Mouse (Mus musculus) stomach, postnatal 0 days (tissue): ENCODE measurements around the gene Gm8909. TPM values are rescaled to one million over a fixed set of nuclear protein-coding genes. Genes with fewer than 3 reads are reported as not detected.
"Not testable (repeated sequence)": the region's sequence is repeated elsewhere in the genome, so short reads cannot be mapped to it uniquely, and the experiment has no call there.

Experiments used
- ATAC-seq: fragments of 200-750 bp; cut with Nextera tagmentation; 2 replicates; pipeline ENCODE4 v1.8.0; 2017; ENCODE audit not compliant: low FRiP score, low TSS enrichment
- DNase-seq: peaks from one replicate; pipeline ENCODE4 v3.0.0-alpha.2; 2016; ENCODE audit warnings: low spot score
- H3K27ac ChIP-seq: fragments of 300-500 bp; sonication (generic); replicated peaks from 2 replicates; pipeline ENCODE4 v1.5.1; 2014; ENCODE audit warnings: mild to moderate bottlenecking, control low read depth
- H3K27me3 ChIP-seq: fragments of 300-500 bp; sonication (generic); 2 replicates; pipeline ENCODE4 v1.6.1; 2014; ENCODE audit warnings: low read length; ENCODE audit not compliant: control insufficient read depth, insufficient read depth
- H3K36me3 ChIP-seq: fragments of 300-500 bp; sonication (generic); 2 replicates; pipeline ENCODE4 v1.6.1; 2014; ENCODE audit warnings: low read length, mixed read lengths; ENCODE audit not compliant: control insufficient read depth, insufficient read depth
- H3K4me1 ChIP-seq: fragments of 300-500 bp; sonication (generic); replicated peaks from 2 replicates; pipeline ENCODE4 v1.6.1; 2014; ENCODE audit warnings: antibody characterized with exemption; ENCODE audit not compliant: control insufficient read depth, insufficient read depth
- H3K4me2 ChIP-seq: fragments of 300-500 bp; sonication (generic); replicated peaks from 2 replicates; pipeline ENCODE4 v1.6.1; 2014; ENCODE audit warnings: low read depth, mild to moderate bottlenecking, control low read depth, moderate library complexity
- H3K4me3 ChIP-seq: fragments of 300-500 bp; sonication (generic); 2 replicates; pipeline ENCODE4 v1.5.1; 2014; ENCODE audit warnings: low read depth, low read length, control low read depth
- H3K9ac ChIP-seq: fragments of 300-500 bp; sonication (generic); 2 replicates; pipeline ENCODE4 v1.6.1; 2014; ENCODE audit warnings: mild to moderate bottlenecking, low read length, control low read depth, mixed read lengths
- H3K9me3 ChIP-seq: fragments of 300-500 bp; sonication (generic); 2 replicates; pipeline ENCODE4 v1.6.1; 2016; ENCODE audit warnings: low read length; ENCODE audit not compliant: control insufficient read depth
- CTCF ChIP-seq: IDR thresholded peaks from 2 replicates; pipeline ENCODE4 v1.5.1; 2016; ENCODE audit warnings: antibody characterized with exemption, low read depth, mild to moderate bottlenecking, moderate library complexity
- EP300 ChIP-seq: optimal IDR thresholded peaks from 2 replicates; pipeline ENCODE3; 2016; ENCODE audit warnings: antibody characterized with exemption
- WGBS: fragments of 180-500 bp; shearing (Covaris S2); extraction: QIAGEN DNeasy Blood & Tissue Kit; methylation state at CpG from one replicate; pipeline ENCODE4 v1.1.7; 2014; 5-methylcytosine and 5-hydroxymethylcytosine counted together
- polyA plus RNA-seq: library from polyadenylated mRNA; unstranded; fragments of >200 nt; fragmentation: Nextera tagmentation; extraction: Ambion mirVana; gene quantifications from 2 replicates; pipeline ENCODE4 v1.2.1, GENCODE M21; 2015

Gene Gm8909
- polyA plus RNA-seq, 1 experiment from 2014 or later, result 0.22 TPM

DNA sequence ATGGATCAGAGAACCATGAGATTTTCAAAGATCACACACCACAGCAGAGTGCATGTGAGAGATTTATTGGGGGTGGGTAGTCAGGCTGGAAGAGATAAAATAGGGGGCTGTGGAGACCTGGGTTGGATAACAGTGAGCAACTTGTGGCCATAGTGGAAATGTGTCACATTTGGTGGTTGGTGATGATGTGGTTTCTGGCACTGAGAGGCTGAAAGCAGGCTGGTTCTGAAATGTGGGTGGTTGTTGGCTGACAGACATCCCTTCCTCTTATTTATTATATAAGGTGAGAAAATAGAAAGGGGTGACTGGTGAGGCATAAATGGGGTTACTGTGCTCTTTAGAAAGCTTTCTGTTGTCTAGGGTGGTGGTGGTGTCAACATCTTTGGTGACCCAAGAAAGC lies 1.4 kb upstream of the Gm8909 start:
- no peak overlapping the region for H3K4me2 ChIP-seq
- no peak overlapping the region for H3K4me3 ChIP-seq
- H3K9me3 ChIP-seq, result no peaks in the 10 kb centered on the region
- no peak overlapping the region for H3K27ac ChIP-seq
- DNase-seq (no peak), ATAC-seq (no peak)
- H3K36me3 ChIP-seq, result no peaks in the 10 kb centered on the region
- H3K27me3 ChIP-seq, result peaks cover 9% of the 10 kb centered on the region; the same call in 1 of the 2 replicates
- H3K9ac ChIP-seq, result no peak overlapping the region
- TF ChIP-seq EP300, result no peak
- no peak for TF ChIP-seq CTCF
- H3K4me1 ChIP-seq, result no peaks in the 10 kb centered on the region

DNA sequence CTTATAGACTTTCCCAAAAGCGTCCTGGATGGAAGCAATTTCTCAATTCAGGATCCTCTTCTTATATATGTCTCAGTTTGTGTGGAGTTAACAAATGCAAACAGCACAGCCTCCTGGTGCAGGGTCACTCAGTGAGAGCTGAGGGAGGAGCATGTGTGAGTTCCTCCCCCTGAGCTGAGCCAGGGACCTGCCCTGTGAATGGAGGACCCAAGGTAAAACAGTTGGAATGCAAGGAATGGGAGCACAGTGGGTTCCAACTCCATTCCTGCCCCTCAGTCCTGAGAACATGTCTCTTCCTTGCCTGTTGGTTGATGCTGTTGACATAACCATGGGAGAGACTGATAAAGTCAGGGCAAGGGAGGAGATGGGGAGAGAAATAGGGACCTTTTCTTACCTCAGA lies 757 bp upstream of the Gm8909 start:
- not testable (repeated sequence) for H3K9me3 ChIP-seq, H3K4me3 ChIP-seq, H3K4me1 ChIP-seq, H3K27me3 ChIP-seq, H3K27ac ChIP-seq, H3K9ac ChIP-seq, DNase-seq, H3K4me2 ChIP-seq, ATAC-seq, H3K36me3 ChIP-seq
- no CpG with 5 or more reads among the region's 1 CpGs for WGBS

DNA sequence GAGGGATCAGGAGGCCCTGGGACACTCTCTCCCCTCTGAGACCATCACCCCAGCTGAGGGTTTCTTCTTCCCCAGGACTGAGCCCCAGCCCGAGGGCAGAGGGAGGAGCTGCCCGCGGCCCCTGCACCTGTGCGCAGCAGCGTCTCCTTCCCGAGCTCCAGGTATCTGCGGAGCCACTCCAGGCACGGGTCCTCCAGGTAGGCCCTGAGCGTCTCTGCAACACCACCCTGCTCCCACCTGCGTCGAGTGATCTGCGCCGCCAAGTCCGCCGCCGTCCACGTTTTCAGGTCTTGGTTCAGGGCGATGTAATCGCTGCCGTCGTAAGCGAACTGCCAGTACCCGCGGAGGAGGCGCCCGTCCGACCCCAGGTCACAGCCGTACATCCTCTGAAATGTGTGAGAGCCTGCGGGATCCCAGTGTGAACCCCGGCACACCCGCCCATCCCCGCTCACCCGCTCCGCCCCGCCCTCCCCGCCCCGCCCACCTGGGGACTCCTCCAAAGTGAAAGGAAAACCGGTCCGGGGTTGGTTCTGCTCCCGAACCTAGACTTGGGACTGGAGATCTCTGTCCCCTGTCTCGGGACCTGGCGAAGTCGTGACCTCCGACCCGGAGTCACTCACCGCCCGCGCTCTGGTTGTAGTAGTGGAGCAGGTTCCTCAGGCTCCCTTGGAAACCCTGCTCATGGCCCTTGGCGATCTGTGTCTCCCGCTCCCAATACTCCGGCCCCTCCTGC lies 865 bp downstream of the Gm8909 start:
- peaks cover 9% of the 10 kb centered on the region; the same call in 1 of the 2 replicates for H3K27me3 ChIP-seq
- DNase-seq (peak; percentile 60), ATAC-seq (peak; percentile 69)
- 2% methylated on average over 42 of the region's 51 CpGs for WGBS
- H3K4me2 ChIP-seq, result peak overlapping the region; percentile 58
- H3K4me3 ChIP-seq, result peak overlapping the region; percentile 52
- no peak overlapping the region for H3K27ac ChIP-seq
- TF ChIP-seq CTCF (no peak), EP300 (no peak)
- no peaks in the 10 kb centered on the region for H3K4me1 ChIP-seq
- no peaks in the 10 kb centered on the region for H3K36me3 ChIP-seq
- H3K9me3 ChIP-seq, result no peaks in the 10 kb centered on the region
- no peak overlapping the region for H3K9ac ChIP-seq

DNA sequence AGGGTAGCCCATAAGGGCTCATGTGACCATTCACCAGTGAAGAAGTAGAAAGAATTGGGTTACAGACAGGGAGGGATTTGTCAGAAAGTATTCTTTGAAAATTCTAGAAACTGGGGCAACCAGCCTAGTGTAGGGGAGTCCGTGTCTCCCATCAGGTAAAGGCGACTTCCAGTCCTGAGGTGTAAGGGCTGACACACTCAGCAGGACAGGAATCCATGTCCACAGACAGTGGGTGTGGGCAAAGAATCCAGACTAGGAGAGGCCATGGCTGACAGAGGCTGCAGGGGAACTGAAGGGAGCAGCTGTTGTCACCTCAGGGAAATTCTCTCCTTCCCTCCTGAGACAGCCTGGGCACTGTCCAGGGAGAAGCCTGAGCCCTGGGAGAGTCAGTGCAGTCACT lies 1.4 kb downstream of the Gm8909 start:
- not testable (repeated sequence) for DNase-seq, H3K36me3 ChIP-seq, H3K9me3 ChIP-seq, H3K4me1 ChIP-seq, H3K4me2 ChIP-seq, H3K9ac ChIP-seq, H3K27ac ChIP-seq, H3K27me3 ChIP-seq, ATAC-seq, H3K4me3 ChIP-seq
- 35% methylated on average over 2 of the region's 2 CpGs for WGBS

DNA sequence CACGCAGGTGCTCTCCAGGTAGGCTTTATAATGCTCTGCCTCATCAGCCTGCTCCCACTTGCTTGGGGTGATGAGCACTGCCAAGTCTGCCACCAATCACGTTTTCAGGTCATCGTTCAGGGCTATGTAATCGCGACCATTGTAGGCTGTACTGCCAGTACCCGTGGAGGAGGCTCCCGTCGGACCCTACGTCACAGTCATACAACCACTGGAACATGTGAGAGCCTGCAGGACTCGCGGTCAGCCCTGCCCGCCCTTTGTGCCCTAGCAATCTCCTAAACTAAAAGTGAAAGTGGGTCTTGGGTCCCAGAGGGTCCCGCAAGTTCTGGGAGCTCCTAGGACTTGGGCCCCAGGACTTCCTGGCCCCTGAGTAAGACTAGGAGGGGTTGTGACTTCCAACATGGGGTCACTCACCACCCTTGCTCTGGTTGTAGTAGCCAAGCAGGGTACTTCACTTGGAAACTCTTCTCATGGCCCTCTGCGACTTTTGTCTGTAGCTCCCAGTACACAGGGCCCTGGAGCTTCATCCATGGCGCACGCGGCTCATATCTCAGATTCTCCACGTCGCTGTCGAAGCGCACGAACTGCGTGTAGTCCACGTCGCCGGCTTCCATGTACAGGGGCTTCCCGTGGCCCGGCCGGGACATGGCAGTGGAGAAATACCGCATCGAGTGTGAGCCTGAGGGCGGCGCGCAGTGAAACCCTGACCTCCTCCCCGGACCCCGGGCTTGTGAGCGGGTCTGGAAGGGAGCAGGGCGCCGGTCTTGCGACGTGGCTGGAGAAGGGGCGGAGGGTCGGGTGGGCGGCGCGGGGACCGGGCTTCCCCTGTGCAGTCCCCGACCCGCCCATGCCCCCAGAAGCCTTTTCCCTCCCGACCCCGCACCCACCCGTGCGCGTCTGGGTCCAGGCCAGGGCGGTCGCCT lies 6.9 kb downstream of the Gm8909 start:
- H3K4me1 ChIP-seq, result no peaks in the 10 kb centered on the region
- no peak for TF ChIP-seq EP300
- TF ChIP-seq CTCF, result no peak
- H3K27me3 ChIP-seq, result peaks cover 8% of the 10 kb centered on the region; the same call in 1 of the 2 replicates
- H3K4me2 ChIP-seq, result peak overlapping the region; percentile 32
- ATAC-seq (no peak), DNase-seq (no peak)
- H3K4me3 ChIP-seq, result 0 out of 2 replicates have a peak overlapping the region, but pooled peaks have one; percentile 12
- WGBS, result 4% methylated on average over 46 of the region's 56 CpGs
- no peak overlapping the region for H3K27ac ChIP-seq
- H3K36me3 ChIP-seq, result no peaks in the 10 kb centered on the region
- H3K9me3 ChIP-seq, result no peaks in the 10 kb centered on the region
- no peak overlapping the region for H3K9ac ChIP-seq

DNA sequence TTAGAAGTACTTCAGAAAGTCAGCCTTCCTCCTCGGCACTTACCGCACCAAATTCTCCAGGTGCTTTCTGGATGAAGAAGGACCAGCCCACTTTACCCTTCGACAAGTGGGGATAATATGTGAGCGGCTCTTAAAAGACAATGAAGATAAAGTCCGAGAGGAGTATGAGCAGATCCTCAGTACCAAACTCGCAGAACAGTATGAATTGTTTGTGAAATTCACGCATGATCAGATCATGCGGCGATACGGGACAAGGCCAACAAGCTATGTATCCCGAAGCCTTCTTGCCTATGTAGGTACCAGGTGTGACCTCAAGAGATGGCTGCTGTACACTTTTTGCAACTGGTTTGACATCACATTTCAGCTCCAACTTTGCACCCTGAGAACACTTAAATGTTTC lies 10.1 kb downstream of the Gm8909 start:
- WGBS, result 15% methylated on average over 11 of the region's 11 CpGs
- H3K4me1 ChIP-seq, H3K27me3 ChIP-seq, H3K9me3 ChIP-seq, H3K36me3 ChIP-seq, DNase-seq, H3K9ac ChIP-seq, H3K27ac ChIP-seq, ATAC-seq: not testable (repeated sequence)
- Histone ChIP-seq H3K4me2 (0 out of 2 replicates have a peak overlapping the region, but pooled peaks have one; percentile 47), H3K4me3 (0 out of 2 replicates have a peak overlapping the region, but pooled peaks have one; percentile 17)
